Mouse (Mus musculus) liver, embryonic 14.5 days (tissue): ENCODE data around the gene Thoc3.

Experiments used
- CTCF ChIP-seq: IDR thresholded peaks from 2 replicates; pipeline ENCODE4 v1.5.1; 2016; ENCODE audit warnings: antibody characterized with exemption, low read depth, control low read depth
- EP300 ChIP-seq: IDR thresholded peaks from 2 replicates; pipeline ENCODE4 v1.6.1; 2016; ENCODE audit warnings: antibody characterized with exemption, low read depth

DNA sequence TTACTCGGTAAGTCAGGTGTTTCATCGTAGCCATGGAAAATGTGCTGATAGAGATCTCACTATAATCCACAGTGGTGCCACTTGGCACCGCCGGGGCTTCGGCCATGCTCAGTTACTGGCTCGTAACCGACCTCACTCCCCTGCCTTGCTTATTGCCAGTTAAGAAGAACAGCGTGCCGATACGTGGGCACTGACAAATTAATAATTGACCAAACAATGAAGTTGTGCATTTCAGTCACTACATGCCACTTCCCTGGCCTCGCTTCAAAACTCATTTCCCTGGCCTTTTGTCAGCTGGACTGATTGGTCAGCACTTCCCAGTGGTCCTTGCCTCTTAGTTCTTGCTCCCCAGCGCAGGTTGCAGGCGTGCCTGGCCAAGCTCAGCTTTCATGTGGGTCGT lies 12.8 kb upstream of the Thoc3 start:
- TF ChIP-seq CTCF (no peak), EP300 (no peak)
